ENCODE assay signal across 8 mouse cellular contexts in genomic region chr11:57929506-57929905, GRCm38 (mm10).
DNase-seq lines count a peak whose midpoint lies in the region; ATAC-seq and TF ChIP-seq lines count a peak whose summit lies in the region.
"Had no signal": no experiment of that assay in that cellular context is flagged by ENCODE, and none has a peak within 500 bp of the region (broad histone marks: within the 10 kb centered on the region; RNA-seq: fewer than 3 reads in every experiment).

No protein-coding gene starts in this region.

- peaks cover 24% of the 10 kb centered on the region for H3K27me3 ChIP-seq in lung, embryonic 15.5 days
- peaks cover 8% of the 10 kb centered on the region; the same call in 1 of the 2 replicates for H3K27me3 ChIP-seq in embryonic facial prominence, embryonic 15.5 days
- no peaks in the 10 kb centered on the region for H3K27me3 ChIP-seq in intestine, postnatal 0 days (replicated peaks; ENCODE audit: control insufficient read depth, insufficient read depth, low read length)
- no peaks in the 10 kb centered on the region for H3K27me3 ChIP-seq in stomach, embryonic 15.5 days (replicated peaks)
- H3K27me3 ChIP-seq: Patski had no signal

- H3K9ac ChIP-seq in lung, embryonic 15.5 days: no peak overlapping the region
- H3K9ac ChIP-seq in embryonic facial prominence, embryonic 15.5 days: no peak overlapping the region
- H3K9ac ChIP-seq in intestine, postnatal 0 days (ENCODE audit: low read depth, low read length): no peak overlapping the region
- H3K9ac ChIP-seq in stomach, embryonic 15.5 days: no peak overlapping the region

- intact Hi-C loops in left cerebral cortex, postnatal 4 days (cut with DNase I): no loop called here

- WGBS in lung, embryonic 15.5 days: 3% methylated on average over 18 of the region's 18 CpGs
- 14% methylated on average over 18 of the region's 18 CpGs for WGBS in lung, adult 2 months
- WGBS in embryonic facial prominence, embryonic 15.5 days: 6% methylated on average over 18 of the region's 18 CpGs
- 8% methylated on average over 18 of the region's 18 CpGs for WGBS in intestine, postnatal 0 days
- 7% methylated on average over 18 of the region's 18 CpGs for WGBS in stomach, embryonic 15.5 days

- no peak for TF ChIP-seq POLR2A in lung, adult 2 months (IDR thresholded peaks at IDR 0.05; ENCODE audit: borderline replicate concordance, extremely low read depth, low read depth, low read length)

- DNase-seq in lung, adult 2 months: no peak
- DNase-seq in left cerebral cortex, postnatal 4 days: no peak
- DNase-seq in layer of hippocampus, adult 2 months (ENCODE audit: low spot score in 2 of 2): no peak

- no peak for TF ChIP-seq CTCF in lung, adult 2 months (IDR thresholded peaks at IDR 0.05; ENCODE audit: insufficient read depth, low read length)
- no peak for TF ChIP-seq CTCF in intestine, postnatal 0 days (IDR thresholded peaks at IDR 0.05; ENCODE audit: low read depth)
- no peak for TF ChIP-seq CTCF in layer of hippocampus, adult 2 months (conservative IDR thresholded peaks at IDR 0.05)

- H3K4me3 ChIP-seq in lung, embryonic 15.5 days: no peak overlapping the region
- no peak overlapping the region for H3K4me3 ChIP-seq in lung, adult 2 months (replicated peaks; ENCODE audit: extremely low read depth, low read depth, low read length)
- no peak overlapping the region for H3K4me3 ChIP-seq in embryonic facial prominence, embryonic 15.5 days (replicated peaks)
- no peak overlapping the region for H3K4me3 ChIP-seq in intestine, postnatal 0 days (ENCODE audit: low read depth, low read length)
- H3K4me3 ChIP-seq in stomach, embryonic 15.5 days (replicated peaks): no peak overlapping the region
- no peak overlapping the region for H3K4me3 ChIP-seq in layer of hippocampus, adult 2 months

- peak; percentile 53; the same call in 1 of the 2 replicates for ATAC-seq in lung, embryonic 15.5 days (ENCODE audit: borderline replicate concordance, extremely low read depth, low FRiP score, low TSS enrichment)
- ATAC-seq in embryonic facial prominence, embryonic 15.5 days (ENCODE audit: insufficient number of reproducible peaks, low FRiP score, low TSS enrichment, low read depth): 0 out of 2 replicates have a peak, but pooled peaks have one; percentile 57
- 0 out of 2 replicates have a peak, but pooled peaks have one; percentile 19 for ATAC-seq in intestine, postnatal 0 days
- peak; percentile 56; the same call in 1 of the 2 replicates for ATAC-seq in stomach, embryonic 15.5 days (ENCODE audit: insufficient read depth, low FRiP score, low read depth)
- ATAC-seq: Patski had no signal

- H3K4me1 ChIP-seq in lung, embryonic 15.5 days: peaks cover 8% of the 10 kb centered on the region; the same call in 1 of the 2 replicates
- H3K4me1 ChIP-seq in lung, adult 2 months (ENCODE audit: control insufficient read depth, insufficient read depth, low read length): no peaks in the 10 kb centered on the region
- peaks cover 8% of the 10 kb centered on the region for H3K4me1 ChIP-seq in embryonic facial prominence, embryonic 15.5 days
- H3K4me1 ChIP-seq in intestine, postnatal 0 days (replicated peaks; ENCODE audit: control insufficient read depth, insufficient read depth, low read length): no peaks in the 10 kb centered on the region; the same call in 1 of the 2 replicates
- peaks cover 18% of the 10 kb centered on the region for H3K4me1 ChIP-seq in stomach, embryonic 15.5 days

- no peaks in the 10 kb centered on the region for H3K36me3 ChIP-seq in lung, embryonic 15.5 days
- no peaks in the 10 kb centered on the region for H3K36me3 ChIP-seq in embryonic facial prominence, embryonic 15.5 days
- no peaks in the 10 kb centered on the region for H3K36me3 ChIP-seq in intestine, postnatal 0 days (ENCODE audit: control insufficient read depth, insufficient read depth)
- no peaks in the 10 kb centered on the region for H3K36me3 ChIP-seq in stomach, embryonic 15.5 days

- peak overlapping the region; percentile 35 for H3K4me2 ChIP-seq in lung, embryonic 15.5 days
- H3K4me2 ChIP-seq in embryonic facial prominence, embryonic 15.5 days (replicated peaks): 0 out of 2 replicates have a peak overlapping the region, but pooled peaks have one; percentile 2
- peak overlapping the region; percentile 30 for H3K4me2 ChIP-seq in intestine, postnatal 0 days (replicated peaks; ENCODE audit: low read depth)
- H3K4me2 ChIP-seq in stomach, embryonic 15.5 days: peak overlapping the region; percentile 35

- H3K27ac ChIP-seq in lung, embryonic 15.5 days: no peak overlapping the region
- H3K27ac ChIP-seq in embryonic facial prominence, embryonic 15.5 days (replicated peaks): no peak overlapping the region
- no peak overlapping the region for H3K27ac ChIP-seq in intestine, postnatal 0 days (ENCODE audit: low read depth, low read length)
- H3K27ac ChIP-seq in stomach, embryonic 15.5 days: no peak overlapping the region
- no peak overlapping the region for H3K27ac ChIP-seq in layer of hippocampus, adult 2 months

- no peaks in the 10 kb centered on the region for H3K9me3 ChIP-seq in lung, embryonic 15.5 days
- H3K9me3 ChIP-seq in embryonic facial prominence, embryonic 15.5 days (replicated peaks): no peaks in the 10 kb centered on the region
- H3K9me3 ChIP-seq in intestine, postnatal 0 days (ENCODE audit: control insufficient read depth): no peaks in the 10 kb centered on the region
- no peaks in the 10 kb centered on the region for H3K9me3 ChIP-seq in stomach, embryonic 15.5 days
